Mouse (Mus musculus): ENCODE measurements at regions not wholly inside any gene's neighbourhood (a gene's known extent, or its start where the extent isn't known, plus 50 kb on each side); places are given as distances from the start of the nearest gene placed in this dataset.
"Not testable (repeated sequence)": the region's sequence is repeated elsewhere in the genome, so short reads cannot be mapped to it uniquely, and the experiment has no call there.

DNA sequence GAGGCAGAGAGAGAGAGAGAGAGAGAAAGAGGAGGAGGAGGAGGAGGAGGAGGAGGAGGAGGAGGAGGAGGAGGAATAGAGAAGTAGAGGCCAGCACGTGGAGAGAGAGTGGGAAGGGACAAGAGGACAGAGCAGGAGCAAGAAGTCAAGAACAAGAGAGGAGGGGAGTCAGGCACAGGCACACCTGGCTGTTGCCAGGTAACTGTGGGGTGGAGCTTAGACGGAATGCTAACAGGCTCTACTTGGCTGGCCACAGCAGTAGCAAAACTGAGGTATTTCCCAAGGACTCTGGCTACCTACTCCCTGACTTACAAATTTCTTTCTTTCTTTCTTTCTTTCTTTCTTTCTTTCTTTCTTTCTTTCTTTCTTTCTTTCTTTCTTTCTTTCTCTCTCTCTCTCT lies 57.1 kb upstream of the Max start:
- not testable (repeated sequence) for ATAC-seq (ENCODE audit: poor library complexity, severe bottlenecking)

DNA sequence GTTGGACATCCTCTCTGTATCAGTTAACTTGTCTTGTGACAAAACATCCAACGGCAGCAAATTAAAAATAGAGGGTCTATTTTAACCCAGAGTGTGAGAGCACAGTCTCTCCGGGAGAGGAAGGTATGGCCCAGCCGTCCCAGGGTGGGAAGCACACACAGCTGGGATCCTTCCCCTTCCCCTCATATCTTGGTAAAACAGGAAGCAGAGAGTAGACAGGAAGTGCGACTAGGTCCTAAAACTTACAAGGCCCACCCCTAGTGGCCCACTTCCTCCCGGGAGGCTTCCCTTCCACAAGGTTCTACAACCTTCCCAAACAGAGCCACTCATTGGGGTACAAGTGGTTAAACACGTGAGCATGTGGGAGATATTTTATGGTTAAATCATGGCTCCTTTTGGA lies 56.4 kb upstream of the Max start:
- ATAC-seq (ENCODE audit: poor library complexity, severe bottlenecking), result peak; percentile 52

DNA sequence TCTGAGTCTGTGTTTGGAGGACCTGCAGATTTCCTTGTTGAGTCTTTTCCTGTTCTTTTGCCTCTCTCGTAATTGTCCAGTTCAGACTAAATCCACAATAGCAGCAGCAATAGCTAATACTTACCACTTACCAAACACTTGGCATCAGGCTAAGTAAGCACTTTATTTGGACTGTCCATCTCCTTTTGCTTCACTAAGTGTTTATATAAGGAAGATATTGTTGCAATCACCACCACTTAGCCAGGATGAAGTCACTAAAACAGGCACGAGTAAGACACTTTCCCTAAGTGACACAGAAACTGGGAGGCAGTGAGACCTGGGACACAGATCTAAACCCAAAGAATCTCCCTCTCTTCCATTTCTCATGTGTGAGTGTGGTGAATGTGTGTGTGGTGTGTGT lies 52.9 kb upstream of the Max start:
- no peak for ATAC-seq (ENCODE audit: poor library complexity, severe bottlenecking)
